Comparison of ENCODE assay signal across 7 mouse cellular contexts in genomic region chr5:111509014-111509561, GRCm38 (mm10).
DNase-seq lines count a peak whose midpoint lies in the region; ATAC-seq lines count a peak whose summit lies in the region.

No protein-coding gene starts in this region.

- peak; percentile 93 for DNase-seq in T-cell, adult 2 months (ENCODE audit: low spot score)
- DNase-seq in embryonic facial prominence, embryonic 10.5 days (ENCODE audit: low spot score) = peak; percentile 89
- DNase-seq in thymus, adult 18-20 months = peak; percentile 94 to 96
- no peak for DNase-seq in left cerebral cortex, postnatal 25 days (ENCODE audit: low spot score in 2 of 2)

- H3K27me3 ChIP-seq in embryonic facial prominence, embryonic 10.5 days (replicated peaks; ENCODE audit: low read depth, poor library complexity, severe bottlenecking) = peaks cover 39% of the 10 kb centered on the region
- H3K27me3 ChIP-seq in limb, embryonic 12.5 days = peaks cover 36% of the 10 kb centered on the region
- H3K27me3 ChIP-seq in midbrain, embryonic 12.5 days = peaks cover 15% of the 10 kb centered on the region; the same call in 1 of the 2 replicates

- peaks cover 67% of the 10 kb centered on the region for H3K4me1 ChIP-seq in embryonic facial prominence, embryonic 10.5 days
- H3K4me1 ChIP-seq in limb, embryonic 12.5 days (replicated peaks) = peaks cover 49% of the 10 kb centered on the region
- peaks cover 57% of the 10 kb centered on the region for H3K4me1 ChIP-seq in midbrain, embryonic 12.5 days

- peak overlapping the region; percentile 87 for H3K27ac ChIP-seq in embryonic facial prominence, embryonic 10.5 days (replicated peaks)
- H3K27ac ChIP-seq in limb, embryonic 12.5 days = peak overlapping the region; percentile 47
- peak overlapping the region; percentile 79 for H3K27ac ChIP-seq in midbrain, embryonic 12.5 days (replicated peaks)

- H3K4me2 ChIP-seq in limb, embryonic 12.5 days = peak overlapping the region; percentile 56
- H3K4me2 ChIP-seq in midbrain, embryonic 12.5 days (replicated peaks) = peak overlapping the region; percentile 41

- intact Hi-C loops in left cerebral cortex, postnatal 25 days (cut with DNase I) = no loop called here

- peak overlapping the region; percentile 49 for H3K4me3 ChIP-seq in embryonic facial prominence, embryonic 10.5 days
- peak overlapping the region; percentile 38 for H3K4me3 ChIP-seq in limb, embryonic 12.5 days (replicated peaks)
- peak overlapping the region; percentile 25 for H3K4me3 ChIP-seq in midbrain, embryonic 12.5 days

- H3K36me3 ChIP-seq in embryonic facial prominence, embryonic 10.5 days (replicated peaks) = no peaks in the 10 kb centered on the region
- no peaks in the 10 kb centered on the region for H3K36me3 ChIP-seq in limb, embryonic 12.5 days
- no peaks in the 10 kb centered on the region for H3K36me3 ChIP-seq in midbrain, embryonic 12.5 days

- H3K9ac ChIP-seq in limb, embryonic 12.5 days (replicated peaks) = peak overlapping the region; percentile 42
- H3K9ac ChIP-seq in midbrain, embryonic 12.5 days (replicated peaks) = peak overlapping the region; percentile 24; the same call in 1 of the 2 replicates

- no peaks in the 10 kb centered on the region for H3K9me3 ChIP-seq in embryonic facial prominence, embryonic 10.5 days
- H3K9me3 ChIP-seq in limb, embryonic 12.5 days = no peaks in the 10 kb centered on the region
- no peaks in the 10 kb centered on the region for H3K9me3 ChIP-seq in midbrain, embryonic 12.5 days

- ATAC-seq in hematopoietic stem cell, adult 5-6 weeks (replicated peaks in 1 of 2; ENCODE audit: insufficient read depth in 1 of 2, low FRiP score in 2 of 2, low TSS enrichment in 1 of 2, low read depth in 1 of 2, poor library complexity in 2 of 2, severe bottlenecking in 2 of 2) = peak; percentile 76 to 83
- peak; percentile 52; the same call in 1 of the 2 replicates for ATAC-seq in limb, embryonic 12.5 days (ENCODE audit: insufficient number of reproducible peaks, insufficient read depth, low FRiP score, low TSS enrichment, low read depth)
- ATAC-seq in midbrain, embryonic 12.5 days (ENCODE audit: low FRiP score, low read depth) = peak; percentile 89

- under 1% methylated on average over 21 of the region's 21 CpGs for WGBS in embryonic facial prominence, embryonic 10.5 days
- 2% methylated on average over 21 of the region's 21 CpGs for WGBS in limb, embryonic 12.5 days
- WGBS in midbrain, embryonic 12.5 days = 3% methylated on average over 21 of the region's 21 CpGs

Comparison
In these comparisons a context has a peak if more than half of its experiments do, and no peak if none do; other contexts are left out.
1. DNase-seq: peak in T-cell, adult 2 months (single experiment), embryonic facial prominence, embryonic 10.5 days (single experiment) and thymus, adult 18-20 months (2 of 2); none in left cerebral cortex, postnatal 25 days (0 of 2).
2. Peak in every context shown above with its lines, with median percentiles within 50 percentile points of each other: H3K27ac ChIP-seq, H3K4me3 ChIP-seq and ATAC-seq.